Comparison of ENCODE assay signal across 12 mouse cellular contexts in the genomic region with DNA sequence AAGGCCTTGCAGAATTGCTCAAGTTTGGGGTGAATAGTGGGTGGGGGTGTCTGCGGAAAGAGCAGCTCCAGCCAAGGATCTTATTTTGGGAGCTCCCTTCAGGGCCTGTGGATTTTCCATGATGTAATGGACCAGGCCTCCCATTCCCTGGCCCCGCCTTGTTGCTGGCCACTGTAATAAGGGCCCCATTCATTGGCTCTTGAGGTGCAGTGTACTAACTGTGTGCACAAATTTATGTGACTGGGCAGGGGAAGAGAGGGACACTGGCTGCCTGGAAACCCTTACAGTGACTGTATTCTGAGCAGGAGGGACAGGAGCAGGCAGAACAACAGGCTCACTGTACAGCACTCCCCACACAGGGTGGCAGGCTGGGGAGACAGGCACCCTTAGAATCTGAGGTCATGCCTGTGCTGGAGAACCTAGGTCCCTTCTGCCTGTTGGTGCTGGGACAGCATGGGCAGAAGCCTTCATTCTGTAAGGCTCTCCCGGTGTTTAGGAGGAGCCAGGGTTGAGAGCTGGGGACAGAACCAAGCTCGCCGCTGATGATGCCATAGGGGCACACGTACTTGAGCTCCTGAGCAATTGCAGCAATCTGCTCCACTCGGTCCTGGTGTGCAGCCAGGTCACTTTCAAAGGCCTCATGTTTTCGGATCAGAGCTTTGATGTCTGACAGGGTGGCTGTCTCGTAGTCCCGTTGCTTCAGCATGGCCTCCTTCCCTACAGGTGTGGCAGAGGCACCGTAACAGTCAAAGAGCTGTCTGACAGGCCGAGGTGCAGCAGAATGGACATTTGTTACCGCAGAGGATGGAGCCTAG. TPM values are rescaled to one million over a fixed set of nuclear protein-coding genes. Genes with fewer than 3 reads are reported as not detected.
DNase-seq lines count a peak whose midpoint lies in the region; ATAC-seq and TF ChIP-seq lines count a peak whose summit lies in the region.
"Had no signal": no experiment of that assay in that cellular context is flagged by ENCODE, and none has a peak within 500 bp of the region (broad histone marks: within the 10 kb centered on the region; RNA-seq: fewer than 3 reads in every experiment).

No protein-coding gene starts in this region.

- no peak overlapping the region for H3K4me3 ChIP-seq in cerebellum, adult 2 months (replicated peaks; ENCODE audit: insufficient read depth, low read depth, low read length)
- no peak overlapping the region for H3K4me3 ChIP-seq in left cerebral cortex, adult 2 months
- no peak overlapping the region for H3K4me3 ChIP-seq in limb, embryonic 15.5 days

- intact Hi-C loops in left cerebral cortex, adult 2 months (cut with DNase I): loop anchor here (2.0 kb wide), 1 partner anchor 77 kb away; a partner anchor contains a TSS

- DNase-seq in cerebellum, adult 2 months: no peak
- DNase-seq in cerebellum, adult 8-10 months: no peak
- no peak for DNase-seq in left cerebral cortex, adult 2 months (ENCODE audit: extremely low spot score in 1 of 2, low spot score in 2 of 2)
- no peak for DNase-seq in left cerebral cortex, adult 18-20 months (ENCODE audit: low spot score in 2 of 2)
- DNase-seq in heart, adult 9 months (ENCODE audit: low spot score in 2 of 2): peak; percentile 82 to 83
- DNase-seq in cerebellum, postnatal 25 days: no peak
- DNase-seq: B cell, adult 2 months had no signal

- no peak overlapping the region for H3K9ac ChIP-seq in limb, embryonic 15.5 days

- H3K36me3 ChIP-seq in limb, embryonic 15.5 days: peaks cover 100% of the 10 kb centered on the region

- no peaks in the 10 kb centered on the region for H3K27me3 ChIP-seq in cerebellum, adult 2 months (ENCODE audit: control insufficient read depth, insufficient read depth, low read length)
- no peaks in the 10 kb centered on the region for H3K27me3 ChIP-seq in limb, embryonic 15.5 days

- no peaks in the 10 kb centered on the region for H3K9me3 ChIP-seq in limb, embryonic 15.5 days

- ATAC-seq in limb, embryonic 15.5 days (ENCODE audit: insufficient number of reproducible peaks, low FRiP score, low TSS enrichment, low read depth): peak; percentile 79
- no peak for ATAC-seq in cerebellum, adult (ENCODE audit: insufficient number of reproducible peaks, low FRiP score, low TSS enrichment)
- ATAC-seq: activated CD4-positive, CD25-positive, alpha-beta regulatory T cell, adult 4 months had no signal

- H3K4me2 ChIP-seq in limb, embryonic 15.5 days: no peak overlapping the region

- 74% methylated on average over 13 of the region's 13 CpGs for WGBS in cerebellum, adult 2 months
- WGBS in limb, embryonic 15.5 days: 71% methylated on average over 13 of the region's 13 CpGs

- H3K27ac ChIP-seq in cerebellum, adult 2 months (ENCODE audit: insufficient read depth, low read length): peak overlapping the region; percentile 57
- peak overlapping the region; percentile 90 for H3K27ac ChIP-seq in left cerebral cortex, adult 2 months
- H3K27ac ChIP-seq in limb, embryonic 15.5 days: peak overlapping the region; percentile 87

- TF ChIP-seq POLR2A in cerebellum, adult 2 months (IDR thresholded peaks at IDR 0.05; ENCODE audit: borderline replicate concordance, insufficient read depth, low read length): no peak

- H3K4me1 ChIP-seq in cerebellum, adult 2 months (ENCODE audit: control insufficient read depth, insufficient read depth, low read length): peaks cover 29% of the 10 kb centered on the region
- H3K4me1 ChIP-seq in limb, embryonic 15.5 days: peaks cover 36% of the 10 kb centered on the region

- no peak for TF ChIP-seq CTCF in cerebellum, adult 2 months (IDR thresholded peaks at IDR 0.05; ENCODE audit: borderline replicate concordance, insufficient read depth, low read depth, low read length)
- no peak for TF ChIP-seq CTCF in left cerebral cortex, adult 2 months (IDR thresholded peaks at IDR 0.05)

RNA-seq across cellular contexts. Expression of a gene that starts 20.3 kb away (rescaled TPM):
- polyA plus RNA-seq in cerebellum, adult 2 months (2012; rRNA removed): 0.41 and 0.46 TPM in 2 replicates
- total RNA-seq in left cerebral cortex, adult 2 months (2021): 1 to 10 TPM; 1.5 to 2.0 TPM
- total RNA-seq in left cerebral cortex, adult 18-20 months (2021): under 1 TPM; 0.61 to 0.95 TPM
- polyA plus RNA-seq in limb, embryonic 15.5 days (2015; fragmentation: Nextera tagmentation; extraction: Ambion mirVana): 0.97 and 1.3 TPM in 2 replicates
- total RNA-seq: liver, adult 2 months; neutrophil, adult 5-6 weeks had no signal

RNA-seq across cellular contexts. Expression of a gene that starts 37.9 kb away (rescaled TPM):
- 0.16 TPM in 1 of 2 replicates, not detected in the other for polyA plus RNA-seq in cerebellum, adult 2 months (2012; rRNA removed)
- total RNA-seq in left cerebral cortex, adult 2 months (2021): under 1 TPM in 1 of 2 experiments, not detected in 1; 0.49 TPM
- total RNA-seq in left cerebral cortex, adult 18-20 months (2021): under 1 TPM in 1 of 2 experiments, not detected in 1; 0.74 TPM
- 171 and 257 TPM in 2 replicates for polyA plus RNA-seq in limb, embryonic 15.5 days (2015; fragmentation: Nextera tagmentation; extraction: Ambion mirVana)
- total RNA-seq: liver, adult 2 months; neutrophil, adult 5-6 weeks had no signal
- polyA plus RNA-seq: liver, adult 2 months had no signal

Comparison
In these comparisons a context has a peak if more than half of its experiments do, and no peak if none do; other contexts are left out.
1. DNase-seq: peak in heart, adult 9 months (2 of 2); none in cerebellum, adult 2 months (0 of 2), cerebellum, adult 8-10 months (single experiment), left cerebral cortex, adult 2 months (0 of 2), left cerebral cortex, adult 18-20 months (0 of 2) and cerebellum, postnatal 25 days (0 of 2).
2. Peak in every context shown above with its lines, with median percentiles within 50 percentile points of each other: H3K27ac ChIP-seq.